Mouse (Mus musculus) urinary bladder, postnatal 14 days (tissue): ENCODE measurements at regions not wholly inside any gene's neighbourhood (a gene's known extent, or its start where the extent isn't known, plus 50 kb on each side); places are given as distances from the start of the nearest gene placed in this dataset.
A peak's percentile ranks its signal among the peaks of the same experiment; 100 is the strongest.

Source experiments
- DNase-seq: peaks from one replicate; pipeline ENCODE4 v3.0.0; 2021; ENCODE audit warnings: low spot score

DNA sequence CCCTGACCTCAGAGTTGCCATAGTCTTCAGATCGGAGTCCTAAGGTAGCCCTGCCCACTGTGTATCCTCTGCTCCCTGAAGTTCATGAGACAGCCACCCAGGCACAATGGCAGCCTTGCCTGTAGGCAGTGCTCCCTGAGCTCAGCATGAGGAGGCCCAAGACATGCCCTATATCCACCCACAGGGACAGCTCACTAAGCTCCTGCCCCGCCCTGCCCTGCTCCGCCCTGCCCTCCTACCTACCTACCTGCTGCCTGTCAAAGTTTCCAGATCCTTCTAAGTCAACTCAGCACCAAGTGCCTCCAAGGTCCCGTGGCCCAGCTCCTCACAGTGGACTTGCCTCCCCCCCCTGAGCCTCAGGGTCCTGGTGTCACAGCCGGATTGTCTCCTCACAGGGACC is 168.9 kb downstream of the Bcl11b start:
- no peak for DNase-seq

DNA sequence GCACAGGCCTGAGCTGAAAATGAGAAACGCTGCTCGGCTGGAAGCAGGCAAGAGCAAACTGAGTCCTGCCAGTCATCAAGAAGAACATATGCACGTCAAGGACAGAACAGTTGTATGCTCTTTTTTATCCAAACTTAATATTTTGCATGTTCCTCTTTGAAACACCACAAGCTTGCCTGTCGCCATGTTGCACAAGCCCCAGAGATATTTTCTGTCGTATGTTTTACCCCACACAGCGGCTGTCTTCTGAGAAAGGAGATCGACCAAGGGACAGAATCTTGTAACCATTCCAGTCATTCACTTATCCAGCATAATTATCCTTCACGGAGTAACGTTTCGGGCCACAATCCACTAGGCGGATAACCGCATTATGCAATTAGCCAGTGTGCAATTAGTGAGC is 165.7 kb downstream of the Bcl11b start:
- DNase-seq, result no peak

DNA sequence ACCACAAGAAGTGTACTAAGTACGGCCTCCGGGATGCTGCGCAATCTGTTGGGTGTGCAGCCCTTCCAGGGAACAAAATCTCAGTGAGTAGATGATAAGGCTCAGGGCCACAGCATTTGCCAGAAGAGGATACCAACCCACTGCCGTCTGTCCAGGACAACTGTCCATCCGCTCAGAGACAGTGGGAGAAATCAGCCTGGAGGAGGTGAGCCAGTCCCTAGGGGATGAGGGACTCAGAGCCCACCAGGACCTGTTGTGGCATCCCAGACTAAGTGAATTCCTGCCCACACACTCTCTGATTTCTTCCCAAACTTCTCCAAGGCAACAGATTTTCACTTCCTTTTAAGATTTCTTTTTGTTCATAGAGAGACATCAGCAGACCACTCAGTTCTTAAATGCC is 158.8 kb downstream of the Bcl11b start:
- DNase-seq, result no peak

DNA sequence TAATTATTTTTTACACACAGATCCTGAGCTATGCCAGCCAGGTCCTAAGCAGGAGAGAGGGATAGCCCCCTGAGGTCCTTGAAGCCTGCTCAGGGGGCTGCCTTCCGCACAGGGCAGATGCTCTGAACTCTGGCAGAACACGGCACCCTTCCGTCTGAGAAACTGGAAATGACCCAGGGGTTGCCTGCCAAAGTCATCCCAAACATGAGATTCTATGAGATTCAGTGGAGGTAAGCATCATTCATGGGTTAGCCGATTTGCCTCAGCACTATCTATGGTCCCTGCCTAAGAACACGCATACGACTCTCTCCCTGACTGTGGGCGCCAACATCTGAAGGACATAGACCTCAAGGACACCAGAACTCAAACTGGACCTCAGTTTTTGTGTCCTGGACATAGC is 152.8 kb downstream of the Bcl11b start:
- DNase-seq, result no peak

DNA sequence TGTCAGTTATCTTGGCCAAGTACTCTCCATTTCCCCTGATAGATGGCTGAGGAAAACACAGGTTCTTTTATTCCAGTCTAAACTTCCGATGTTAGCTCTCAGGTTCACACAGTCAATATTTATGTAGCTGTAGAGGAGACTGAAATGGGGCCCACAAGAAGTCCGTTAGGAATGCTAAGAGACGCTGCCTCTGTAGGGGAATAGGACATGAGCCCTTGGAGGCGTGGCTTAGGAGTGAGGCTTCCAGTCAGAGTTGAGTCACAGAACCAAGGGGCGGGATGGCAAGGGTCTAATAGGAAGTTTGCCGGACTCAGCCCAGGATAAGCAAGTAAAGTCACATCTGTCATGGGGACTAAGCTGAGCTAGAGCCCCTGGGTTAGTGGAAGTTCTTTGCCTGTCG is 150.5 kb downstream of the Bcl11b start:
- DNase-seq, result no peak

DNA sequence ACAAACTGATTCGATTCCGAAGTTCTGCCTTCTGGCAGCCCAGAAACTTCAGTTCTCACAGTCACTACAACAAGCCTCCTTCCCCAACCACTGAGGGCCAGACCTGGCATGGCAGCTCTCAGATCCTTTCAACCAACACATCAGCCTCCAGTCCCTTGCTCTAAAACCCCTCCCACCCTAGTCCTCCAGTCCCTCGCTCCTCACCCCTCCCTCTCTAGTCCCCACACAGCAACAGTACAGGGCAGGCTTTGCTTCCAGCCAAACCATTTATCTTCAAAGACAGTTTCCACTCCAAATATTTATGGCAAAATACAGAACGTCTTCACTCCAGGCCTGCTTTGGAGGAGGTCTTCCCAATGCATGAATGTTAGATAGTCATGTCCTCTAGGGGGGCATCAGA is 147.9 kb downstream of the Bcl11b start:
- DNase-seq, result no peak

DNA sequence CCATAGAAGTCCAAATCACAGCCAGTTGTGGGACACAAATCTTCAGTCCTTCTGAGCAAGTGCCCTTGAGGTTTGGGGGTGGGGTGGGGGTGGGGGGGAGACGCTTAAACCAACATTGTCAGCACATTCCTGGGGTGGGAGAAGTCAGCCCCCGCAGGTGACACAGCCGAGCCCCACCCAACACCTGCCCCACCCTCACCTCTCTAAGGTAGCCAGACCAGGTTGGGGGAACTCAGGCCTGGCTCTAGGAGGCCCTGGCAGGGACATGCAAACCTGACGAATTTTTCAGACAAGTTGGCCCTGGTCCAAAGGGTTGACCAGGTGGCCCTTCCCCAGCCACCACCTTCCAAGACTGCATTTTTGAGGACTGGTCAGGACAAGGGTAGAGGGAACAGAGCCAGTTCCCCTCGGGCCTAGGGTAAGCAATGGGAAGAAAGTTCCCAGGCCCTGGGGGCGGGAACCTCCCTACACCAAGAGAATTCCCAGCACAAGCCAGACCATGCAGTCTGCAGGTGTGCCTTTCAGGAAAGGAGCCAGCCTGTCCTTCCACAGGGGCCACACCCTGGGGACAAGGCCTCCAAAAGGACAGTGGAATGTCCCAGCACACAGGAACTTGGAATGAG is 146.9 kb downstream of the Bcl11b start:
- peak; percentile 35 for DNase-seq

DNA sequence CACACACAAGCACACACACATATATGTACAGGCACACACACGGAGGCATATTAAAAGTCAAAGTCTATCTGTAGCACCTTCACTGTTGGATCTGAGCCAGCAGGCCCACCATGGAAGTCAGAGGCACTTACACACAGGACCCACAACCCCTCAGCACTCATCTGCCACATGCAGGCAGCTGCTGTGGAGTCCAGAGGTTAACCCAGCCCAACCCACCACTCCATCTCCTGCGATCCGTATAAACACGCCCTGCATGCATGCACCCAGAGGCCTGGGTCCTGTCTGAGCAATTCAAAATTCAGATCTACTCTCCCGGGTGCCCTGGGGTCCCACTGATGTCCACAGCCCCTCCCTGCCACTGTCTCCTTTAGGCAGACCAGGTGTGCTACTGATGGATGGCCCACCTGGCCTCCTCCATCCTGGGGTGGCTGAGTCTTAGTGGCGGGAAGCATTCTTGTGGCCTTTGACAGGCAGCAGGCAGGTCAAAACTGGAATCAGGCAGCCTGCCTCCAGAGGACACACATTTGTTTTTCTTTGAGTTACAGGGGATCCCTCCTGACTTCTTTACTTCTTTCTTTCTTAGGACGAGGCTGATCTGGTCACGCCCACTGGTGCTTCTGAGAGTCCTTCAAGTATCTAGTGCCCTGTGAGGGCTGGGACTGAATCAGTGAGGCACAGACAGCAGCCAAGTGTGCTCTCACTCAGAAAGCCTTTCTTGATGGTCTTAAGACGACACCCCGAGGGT is 144.7 kb downstream of the Bcl11b start:
- DNase-seq, result no peak

DNA sequence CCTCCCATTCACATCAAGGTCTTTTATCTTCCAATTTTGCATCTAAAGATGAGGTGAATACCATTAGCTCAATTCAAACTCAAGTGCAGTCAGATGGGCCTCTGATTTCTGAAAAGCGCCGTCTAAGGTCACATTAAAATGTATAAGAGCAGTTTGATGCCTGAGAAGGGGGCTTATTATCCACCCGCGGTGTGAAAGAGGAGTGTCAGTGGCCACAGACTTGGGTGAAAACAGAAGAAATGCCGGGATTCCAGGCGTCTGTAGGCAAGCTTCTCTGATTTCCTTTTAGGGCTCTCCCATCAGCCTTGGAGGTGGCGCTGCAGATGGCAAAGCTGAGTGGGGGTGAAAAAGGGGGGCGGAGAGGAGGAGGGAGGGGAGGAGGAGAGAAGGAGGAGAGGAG is 143.7 kb downstream of the Bcl11b start:
- no peak for DNase-seq

DNA sequence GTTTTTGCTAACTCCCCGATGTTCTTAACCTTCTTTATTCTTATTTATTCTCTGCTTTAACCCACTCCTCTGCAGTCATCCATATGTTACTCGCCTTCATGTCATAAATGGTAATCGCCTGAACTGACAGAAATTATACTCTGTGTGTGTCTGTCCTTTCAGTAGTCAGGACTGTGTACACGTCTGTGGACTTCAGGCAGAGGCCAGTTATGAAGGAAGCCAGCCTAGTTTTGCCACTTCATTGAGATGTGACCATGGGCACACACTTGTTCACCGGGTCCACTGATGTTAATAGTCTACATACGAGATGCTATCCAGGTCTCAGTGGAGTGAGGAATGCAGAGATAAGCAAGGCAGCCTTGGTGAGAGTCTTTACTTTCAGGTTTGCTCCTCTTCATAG is 143.0 kb downstream of the Bcl11b start:
- no peak for DNase-seq
